Mouse (Mus musculus): ENCODE data around the gene Vgll1.
A peak's percentile ranks its signal among the peaks of the same experiment; 100 is the strongest.

The Vgll1 gene

GRCm38 (mm10) chrX:57087806-57088205, at the start of gene Vgll1:
TSS of gene Vgll1 (plus strand) at chrX:57088106.
- DNase-seq (ENCODE audit: low read depth, low spot score) = no peak

DNA sequence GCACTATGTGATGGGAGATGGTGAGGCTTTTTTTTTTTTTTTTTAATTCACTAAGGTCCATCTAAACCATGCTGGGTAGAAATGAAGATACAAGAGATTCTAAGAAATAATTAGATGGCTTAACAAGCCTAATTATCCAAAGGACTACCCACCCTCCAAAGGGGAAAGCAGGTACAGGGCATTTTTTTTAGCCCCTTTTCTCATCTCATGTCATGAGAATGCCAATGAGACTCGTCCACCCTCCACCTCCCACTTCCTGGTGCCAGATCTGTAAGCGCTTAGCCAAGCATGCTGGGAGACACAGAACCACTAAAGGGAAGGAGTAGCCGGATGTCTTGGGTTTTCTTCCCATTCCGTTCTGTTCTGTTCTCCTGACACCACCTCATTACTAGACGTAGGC, 45.1 kb upstream of the Vgll1 start, which contains the start of gene Brs3:
Gene Brs3, plus strand, starts transcription at position 301 of the 400 bp plus-strand sequence.
- no peak for DNase-seq (ENCODE audit: low read depth, low spot score)

DNA sequence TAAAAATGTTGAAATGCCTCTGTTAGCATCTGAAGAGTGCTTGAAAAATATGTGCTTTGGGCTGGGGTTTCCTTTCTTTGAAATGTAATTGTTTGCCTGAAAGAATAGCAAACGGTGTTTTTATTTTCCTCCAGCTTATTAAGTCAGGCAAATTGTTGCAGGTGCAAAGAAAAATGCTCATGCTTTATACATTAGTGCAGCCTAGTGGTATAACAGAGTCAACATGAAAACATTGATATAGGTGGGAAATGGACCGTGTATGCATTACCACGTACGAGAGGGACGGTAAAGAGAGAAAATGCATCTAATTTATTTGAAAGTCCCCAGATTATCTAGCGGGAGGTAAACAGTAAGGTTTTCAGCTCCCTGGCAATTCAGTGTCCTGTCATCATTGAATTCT, 44.0 kb upstream of the Vgll1 start:
- DNase-seq (ENCODE audit: low read depth, low spot score) = no peak

DNA sequence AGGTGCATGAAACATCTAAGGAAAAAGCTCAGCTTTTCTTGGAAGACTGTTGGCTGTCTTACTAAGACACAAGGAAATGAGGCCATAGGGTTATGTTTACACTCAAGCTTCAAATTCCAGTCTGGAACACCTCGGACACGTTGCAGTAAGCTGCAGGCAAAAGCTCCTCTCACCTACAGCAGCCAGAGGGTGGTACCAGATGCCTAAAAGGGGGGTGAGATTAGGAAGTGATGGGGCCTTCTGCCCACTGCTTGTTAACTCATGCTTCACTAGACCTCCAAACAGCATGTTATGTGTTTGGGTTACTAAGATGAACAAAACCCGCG, 35.1 kb upstream of the Vgll1 start:
- DNase-seq (ENCODE audit: low read depth, low spot score) = no peak

GRCm38 (mm10) chrX:57053174-57053992, 34.5 kb upstream of the Vgll1 start, which contains the start of gene Htatsf1:
TSS of gene Htatsf1 (plus strand) at chrX:57053583.
- peak; percentile 81 for DNase-seq (ENCODE audit: low read depth, low spot score)

GRCm38 (mm10) chrX:57053993-57054385, 33.9 kb upstream of the Vgll1 start:
- no peak for DNase-seq (ENCODE audit: low read depth, low spot score)

GRCm38 (mm10) chrX:57081496-57081895, 6.4 kb upstream of the Vgll1 start:
- no peak for DNase-seq (ENCODE audit: low read depth, low spot score)

GRCm38 (mm10) chrX:57103415-57103814, 15.5 kb downstream of the Vgll1 start:
- DNase-seq (ENCODE audit: low read depth, low spot score) = no peak

- DNase-seq (ENCODE audit: low read depth, low spot score) = no peak
These were observed 19.1 kb downstream of the Vgll1 start for GRCm38 (mm10) chrX:57106956-57107355.

GRCm38 (mm10) chrX:57118143-57118542, 30.2 kb downstream of the Vgll1 start:
- peak; percentile 1 for DNase-seq (ENCODE audit: low read depth, low spot score)

GRCm38 (mm10) chrX:57120768-57121167, 32.9 kb downstream of the Vgll1 start:
- peak; percentile 12 for DNase-seq (ENCODE audit: low read depth, low spot score)

DNA sequence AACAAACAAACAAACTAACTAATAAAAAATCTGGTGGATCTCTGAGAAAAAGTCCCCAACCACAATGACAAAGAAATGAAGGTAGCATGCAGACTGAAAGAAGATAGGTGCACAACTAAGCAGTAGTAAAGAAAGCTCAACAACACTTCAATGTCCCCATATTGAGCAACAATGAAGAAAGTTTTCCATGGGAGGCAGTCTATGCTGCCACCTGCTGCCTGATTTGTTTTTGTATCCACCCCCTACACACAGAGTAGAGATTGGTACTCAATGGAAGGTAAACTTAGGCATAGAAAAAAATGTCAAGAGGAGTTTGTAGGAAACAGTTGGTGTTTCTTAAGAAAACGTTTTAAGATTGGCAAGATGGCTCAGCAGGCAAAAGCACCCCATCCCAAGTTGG, 42.7 kb downstream of the Vgll1 start:
- DNase-seq (ENCODE audit: low read depth, low spot score) = no peak

DNA sequence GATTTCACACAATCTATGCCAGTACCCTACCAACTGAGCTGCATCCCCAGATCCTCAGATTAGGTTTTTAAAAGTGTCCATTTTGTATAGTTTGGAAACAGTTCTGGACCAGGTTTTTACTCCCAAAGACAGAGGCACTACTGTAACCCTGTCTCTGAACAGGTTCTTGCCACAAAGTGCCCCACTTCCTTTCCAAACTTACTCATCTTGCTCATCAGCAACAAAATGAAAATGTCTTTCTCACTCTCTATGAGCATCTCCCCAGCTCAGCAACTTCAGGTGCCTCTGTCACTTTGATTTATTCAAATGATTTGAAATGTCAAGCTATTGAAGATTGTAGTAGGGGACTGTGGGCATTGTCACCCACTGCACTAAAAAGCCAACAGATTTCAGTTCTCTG, 49.7 kb downstream of the Vgll1 start:
- no peak for DNase-seq (ENCODE audit: low read depth, low spot score)

DNA sequence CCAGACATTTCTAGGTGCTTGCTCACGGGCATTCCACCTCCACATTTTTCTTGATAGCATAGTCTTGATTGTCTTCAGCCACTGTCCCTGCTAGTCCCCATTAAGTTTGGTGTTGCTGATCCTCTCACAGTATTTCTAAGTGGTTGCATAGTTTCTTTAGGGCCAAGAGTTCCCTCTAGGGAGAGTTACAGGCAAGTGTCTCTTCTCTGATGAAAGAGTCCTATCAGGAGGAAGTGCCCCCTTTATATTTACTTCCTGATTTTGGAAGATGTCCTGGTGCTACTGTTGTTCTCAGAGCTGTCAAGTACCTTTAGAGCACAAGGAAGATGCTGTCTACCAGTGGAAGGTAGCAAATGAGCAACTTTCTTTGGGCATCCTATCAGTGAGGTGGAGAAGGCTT, 65.6 kb downstream of the Vgll1 start:
- DNase-seq (ENCODE audit: low read depth, low spot score) = no peak

Measured in R1 (cell line).